Mouse (Mus musculus) left cerebral cortex, adult 9 months (tissue): ENCODE results near the gene Plch1.

Experiments used
- DNase-seq, 2 experiments: peaks; one replicate each; pipeline ENCODE4 v3.0.0; 2022; ENCODE audit warnings: low spot score in 2 of 2

Gene Plch1

DNA sequence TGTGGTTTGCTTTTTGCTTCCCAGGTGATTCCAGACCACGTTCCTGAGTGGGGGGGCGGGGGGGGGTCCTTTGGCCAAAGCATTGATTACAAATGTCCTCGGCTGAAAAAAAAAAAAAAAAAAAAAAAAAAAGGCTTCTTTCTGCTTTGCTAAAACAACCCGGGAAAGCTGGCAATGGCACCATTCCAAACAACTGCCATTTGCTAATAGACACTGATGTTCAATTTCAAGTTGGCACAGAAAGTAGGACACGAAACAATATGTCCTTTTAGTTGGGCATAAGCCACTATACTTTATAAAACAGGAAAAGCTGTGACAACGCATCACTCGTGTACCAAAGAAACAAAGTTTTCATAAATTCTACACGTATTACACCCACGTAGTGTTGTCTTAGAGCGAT lies 36.6 kb downstream of the Plch1 start:
- DNase-seq: no peak

DNA sequence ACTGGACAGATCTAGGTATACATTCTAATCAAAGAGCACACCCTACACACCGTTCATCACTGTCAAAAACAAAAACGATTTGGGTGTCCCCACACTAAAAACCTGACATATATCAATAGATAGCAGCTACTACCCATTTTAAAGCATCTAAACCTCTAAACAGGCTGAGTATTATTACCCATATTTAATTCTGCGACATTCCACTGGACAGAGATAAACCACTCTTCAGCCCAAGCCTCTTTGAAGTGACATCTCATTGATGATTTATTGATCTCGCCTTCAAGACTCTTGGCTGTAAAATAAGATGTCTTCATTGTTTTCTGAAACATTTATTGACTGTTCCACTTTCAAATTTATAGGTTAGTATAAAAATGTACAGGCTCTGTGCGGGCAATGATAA lies 46.4 kb downstream of the Plch1 start:
- DNase-seq: no peak

DNA sequence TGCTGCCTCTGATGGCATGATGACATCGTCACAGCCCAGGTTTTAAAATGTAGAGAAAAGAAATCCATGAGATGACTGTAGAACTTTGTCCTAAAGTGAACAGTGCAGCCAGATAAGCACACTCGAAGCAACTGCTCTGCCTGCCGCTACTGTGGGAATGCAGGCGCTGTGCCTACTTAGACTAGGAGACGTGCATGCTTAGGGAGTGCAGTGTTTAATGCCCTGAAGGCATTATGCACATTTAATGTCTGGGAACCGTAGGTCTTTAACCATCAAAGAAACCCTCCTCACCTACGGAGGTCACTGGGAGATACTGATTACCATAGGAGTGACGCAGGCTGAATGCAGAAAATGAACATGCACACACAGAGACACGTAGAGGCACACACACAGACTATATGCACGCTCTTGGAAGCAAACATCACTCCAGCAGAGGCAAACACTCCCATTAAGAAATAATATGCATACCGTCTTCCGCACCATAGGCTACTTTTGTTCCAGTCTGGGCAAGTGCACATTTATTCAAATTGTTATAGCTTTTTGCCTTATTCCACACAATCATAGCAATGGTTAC lies 48.1 kb downstream of the Plch1 start:
- DNase-seq: no peak

DNA sequence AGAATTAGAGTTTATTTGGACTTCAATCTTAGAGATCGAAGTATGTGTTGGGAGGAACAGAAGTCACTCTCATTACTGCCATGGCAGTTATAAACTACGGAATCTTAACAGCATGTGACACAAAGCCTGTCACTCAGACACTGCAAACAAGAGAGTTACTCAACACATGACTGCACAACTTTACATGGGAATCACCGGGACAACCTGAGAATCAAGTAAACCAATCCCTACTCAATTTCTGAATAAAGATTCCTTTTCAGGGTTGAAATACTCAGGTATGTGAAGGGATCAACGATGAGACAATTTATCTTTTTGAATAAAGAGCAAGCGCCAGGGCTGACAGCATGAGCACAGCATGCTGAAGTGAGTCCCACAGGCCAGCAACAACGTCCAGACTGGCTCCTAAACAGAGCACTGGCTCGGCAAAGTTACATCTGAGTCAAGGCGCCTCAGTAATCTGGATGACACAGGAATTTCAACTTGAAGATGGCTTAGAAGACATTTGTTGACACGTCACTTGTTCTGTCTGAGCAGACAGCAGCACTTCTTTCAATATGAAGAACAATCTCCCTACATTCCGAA lies 49.4 kb downstream of the Plch1 start:
- DNase-seq: no peak

DNA sequence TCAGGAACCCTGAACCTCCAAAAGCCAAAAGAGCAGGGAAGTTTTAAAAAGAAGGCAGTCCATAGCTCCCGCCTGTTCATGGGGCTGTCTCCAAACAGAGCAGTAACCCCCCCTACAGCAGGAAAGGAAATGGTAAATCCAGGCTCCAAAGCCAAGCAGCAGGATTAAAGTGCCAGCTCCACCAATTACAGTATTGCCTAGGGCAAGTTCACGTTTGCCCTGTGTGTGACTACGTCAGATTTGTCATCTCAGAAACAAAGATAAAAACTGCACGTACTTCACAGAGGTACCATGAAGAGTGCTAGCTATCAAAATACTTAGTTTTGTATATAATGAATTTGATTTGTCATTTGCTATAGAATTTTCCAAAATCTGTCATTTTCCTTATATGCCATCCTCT lies 55.1 kb downstream of the Plch1 start:
- no peak for DNase-seq

DNA sequence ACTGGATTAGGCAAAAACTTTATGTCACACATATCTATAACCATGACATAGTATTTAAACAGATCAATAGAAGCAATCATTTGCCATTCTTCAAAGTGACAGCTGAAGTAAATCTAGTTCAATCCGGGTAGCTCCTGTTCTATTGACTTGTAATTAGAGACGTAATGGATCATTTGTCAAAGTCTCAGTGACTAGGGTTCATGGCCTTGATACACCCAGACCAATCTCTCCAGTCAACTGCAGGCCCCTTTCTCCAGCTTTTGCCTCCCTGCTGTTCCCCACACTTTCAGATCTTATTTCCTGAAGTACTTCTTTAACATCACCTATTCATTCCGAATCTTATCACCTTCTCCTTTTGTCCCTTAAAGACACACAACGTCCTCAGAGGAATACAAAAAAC lies 56.8 kb downstream of the Plch1 start:
- no peak for DNase-seq

DNA sequence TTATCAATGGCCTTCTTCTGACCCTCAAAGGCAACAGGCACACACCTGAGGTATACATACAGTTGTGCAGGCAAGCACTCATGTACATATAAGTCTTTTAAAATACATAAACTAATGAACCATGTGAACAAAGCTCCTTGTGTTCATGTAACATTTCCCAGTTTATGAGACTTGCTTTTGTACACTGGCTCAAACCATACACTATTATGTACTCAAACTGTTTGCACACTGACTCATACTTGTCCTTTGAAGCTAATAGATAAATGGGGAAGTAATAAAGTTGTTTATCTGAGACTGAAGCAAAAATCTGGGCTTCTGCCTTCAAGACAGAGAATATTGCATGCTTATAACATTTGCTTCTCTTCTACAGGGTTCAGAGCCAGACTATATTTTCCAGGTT lies 61.5 kb downstream of the Plch1 start:
- no peak for DNase-seq

DNA sequence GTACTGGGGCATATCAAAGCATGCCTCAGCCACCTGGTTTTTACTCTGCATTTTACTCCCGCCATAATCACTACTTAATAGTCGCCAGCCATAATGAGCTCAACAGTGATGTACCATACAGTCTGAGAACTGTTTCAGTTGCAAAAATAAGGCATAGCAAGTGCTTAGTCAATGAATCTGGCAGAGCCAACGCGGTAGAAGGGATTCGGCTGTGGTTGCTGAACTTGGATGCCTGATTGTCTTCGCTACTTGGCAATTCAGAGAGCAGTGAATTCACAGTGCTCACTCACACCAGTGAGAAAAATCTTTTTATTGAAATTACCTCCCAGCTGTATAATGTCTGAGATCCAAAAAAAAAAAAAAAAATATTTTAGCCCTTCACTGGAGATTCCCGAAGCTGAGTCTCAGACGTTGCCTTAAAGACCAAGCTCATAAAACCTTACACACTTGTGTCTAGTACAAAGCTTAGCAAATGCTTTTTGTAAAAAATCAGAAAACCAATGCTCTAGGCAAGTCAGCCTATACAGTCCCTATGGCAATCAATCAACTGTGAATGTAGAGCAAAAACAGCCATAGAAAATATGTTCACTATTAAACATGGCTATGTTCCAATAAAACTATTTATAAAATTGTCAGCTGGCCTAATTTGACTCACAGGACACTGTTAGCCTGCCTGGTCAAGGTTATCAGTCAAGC lies 62.2 kb downstream of the Plch1 start:
- DNase-seq: no peak

DNA sequence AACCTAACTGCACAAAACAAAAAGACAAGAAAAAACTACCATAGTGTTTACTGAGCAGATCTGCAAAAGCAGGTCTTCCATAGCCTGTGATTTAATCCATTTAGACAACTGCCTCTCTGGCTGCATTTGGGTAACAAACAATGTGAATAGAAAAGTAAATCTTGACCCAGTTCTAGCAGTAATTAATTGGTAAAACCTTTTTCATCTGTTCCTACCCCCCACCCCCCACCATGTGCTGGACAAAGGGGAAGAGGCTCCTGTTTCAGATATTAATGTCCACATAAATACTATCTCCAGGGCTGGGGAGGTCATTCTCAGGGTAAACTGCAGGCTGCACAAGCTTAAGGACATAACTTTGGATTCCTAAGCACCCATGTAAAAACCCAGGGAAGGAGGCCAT lies 63.5 kb downstream of the Plch1 start:
- DNase-seq: no peak

DNA sequence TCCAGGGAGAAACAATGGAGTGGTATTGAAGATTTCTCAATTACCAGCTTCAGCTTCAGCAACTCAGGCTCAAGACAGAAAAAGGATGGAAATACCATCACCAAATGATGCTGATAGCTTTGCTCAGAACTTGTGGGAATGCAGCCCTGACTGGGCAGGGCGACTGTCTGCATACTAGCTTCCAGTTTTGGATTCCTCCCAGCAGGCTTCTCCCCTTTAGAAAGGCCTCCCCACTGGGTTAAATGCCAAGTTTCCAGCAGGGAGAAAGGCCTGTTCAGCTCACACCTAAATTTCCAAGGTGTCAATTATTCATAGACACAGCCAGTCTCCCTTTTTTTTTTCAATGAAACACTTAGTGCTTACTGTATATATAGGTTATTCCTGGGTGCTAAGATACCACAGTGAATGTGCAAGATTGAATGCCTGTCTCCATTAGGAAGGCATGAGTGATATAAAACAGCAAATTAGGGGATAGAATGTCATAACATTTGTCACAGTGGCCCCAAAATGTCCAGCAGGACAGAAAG lies 75.3 kb downstream of the Plch1 start:
- no peak for DNase-seq

DNA sequence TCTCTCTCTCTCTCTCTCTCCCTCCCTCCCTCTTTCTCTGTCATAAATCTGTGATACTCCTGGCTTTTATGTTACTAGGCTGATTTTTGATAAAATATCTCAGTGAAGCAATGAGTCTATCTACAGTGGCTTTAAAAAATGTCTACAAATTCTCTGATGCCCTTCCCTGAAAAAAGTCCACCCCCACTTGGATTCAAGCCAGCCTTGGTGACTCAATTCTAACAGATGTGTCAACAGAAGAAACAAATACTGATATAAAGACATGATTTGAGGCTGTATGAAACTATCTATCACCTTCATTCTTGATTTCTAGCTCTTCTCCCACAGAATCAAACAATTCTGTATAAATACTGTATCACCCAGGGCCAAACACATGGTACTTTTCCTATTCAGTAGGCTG lies 76.6 kb downstream of the Plch1 start:
- DNase-seq: peak in 1 of 2 experiments; percentile 19

DNA sequence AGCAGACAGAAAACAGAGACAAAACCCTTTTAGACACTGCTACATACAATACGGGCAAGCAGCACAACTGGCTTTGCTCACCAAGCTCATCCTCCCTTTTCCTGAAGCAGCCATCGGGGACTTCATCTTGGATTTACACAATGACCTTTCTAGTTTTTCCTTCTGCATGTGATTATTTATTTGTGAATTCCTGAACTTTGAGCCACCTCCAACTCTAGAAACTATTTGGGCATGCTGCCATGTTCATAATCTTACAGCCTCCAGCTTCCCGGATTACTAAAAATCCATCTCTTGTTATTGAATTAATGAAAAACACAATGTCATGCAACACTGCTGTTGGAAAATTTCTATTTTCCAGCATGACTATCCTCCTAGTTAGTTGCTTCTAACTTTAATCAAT lies 84.1 kb downstream of the Plch1 start:
- no peak for DNase-seq

DNA sequence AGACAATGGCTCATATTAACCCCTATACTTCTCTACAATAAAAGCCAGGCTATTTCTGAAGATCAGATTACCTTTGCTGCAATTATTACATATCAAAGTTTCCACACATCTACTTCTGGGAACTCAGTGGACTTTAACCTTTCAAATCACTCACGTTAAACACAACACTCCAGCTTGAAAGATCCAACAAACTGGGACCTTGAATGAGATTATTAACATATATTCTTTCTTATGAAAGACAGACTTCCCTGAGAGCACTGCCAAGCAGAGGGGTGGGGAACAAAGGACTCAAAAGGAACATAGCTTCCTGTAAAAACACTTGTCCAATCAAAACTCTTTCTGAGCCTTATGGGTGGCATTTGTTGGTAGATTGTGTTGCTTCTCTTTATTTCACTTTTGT lies 85.1 kb downstream of the Plch1 start:
- DNase-seq: no peak

DNA sequence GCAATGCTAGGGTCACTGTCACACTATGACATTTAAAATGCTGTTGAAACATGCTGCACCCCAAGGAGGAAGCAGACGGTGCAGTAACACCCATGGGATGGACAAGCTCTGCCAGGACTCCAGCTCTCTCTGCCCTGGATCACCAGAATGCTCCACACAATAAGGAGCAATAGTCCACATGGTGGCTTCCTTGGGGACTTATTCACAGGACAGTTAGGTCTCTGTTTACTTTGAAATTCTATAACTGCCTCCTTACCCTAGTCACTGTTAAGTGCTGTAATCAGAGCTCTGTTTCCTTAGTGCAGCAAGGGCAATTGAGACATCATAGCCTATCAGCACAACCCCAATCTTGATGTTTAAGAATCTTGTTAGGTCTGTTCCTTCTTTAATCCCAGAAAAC lies 92.4 kb downstream of the Plch1 start:
- no peak for DNase-seq

DNA sequence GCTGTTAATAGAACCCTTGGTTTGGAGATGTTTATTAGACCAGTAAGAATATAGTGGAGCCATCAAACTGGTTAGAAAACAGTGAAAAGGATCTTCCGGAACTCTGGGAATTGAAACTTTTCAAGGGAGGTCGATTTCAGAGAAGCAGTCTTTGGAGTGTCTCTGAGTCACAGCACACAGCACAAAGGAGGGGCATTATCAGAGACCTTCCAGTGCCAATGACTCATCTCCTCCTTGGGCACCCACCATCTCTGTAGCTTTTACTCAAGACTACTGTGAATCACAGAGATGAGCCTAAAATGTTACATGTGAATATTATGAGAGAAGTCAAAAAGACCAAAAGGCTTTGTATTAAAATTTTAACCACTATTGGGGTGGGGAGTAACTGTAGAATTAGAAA lies 93.8 kb downstream of the Plch1 start:
- DNase-seq: no peak

DNA sequence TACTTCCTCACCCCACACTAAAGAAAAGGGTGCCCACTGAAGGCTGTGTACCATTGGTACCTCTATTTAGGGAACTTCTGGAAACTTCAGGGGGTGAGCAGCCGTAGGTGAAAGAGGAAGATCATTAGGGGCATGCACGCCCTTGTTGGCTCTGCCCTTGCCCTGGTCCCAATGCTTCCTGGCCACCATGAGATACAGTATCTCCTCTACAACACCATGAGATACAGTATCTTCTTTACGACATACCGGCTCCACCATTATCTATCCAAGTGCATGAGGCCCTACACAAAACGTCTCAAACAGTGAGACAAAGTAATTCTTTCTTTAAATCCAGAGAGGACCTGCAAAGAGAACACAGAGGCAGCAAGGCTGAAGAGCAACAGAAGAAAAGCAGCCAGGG lies 98.6 kb downstream of the Plch1 start:
- no peak for DNase-seq

DNA sequence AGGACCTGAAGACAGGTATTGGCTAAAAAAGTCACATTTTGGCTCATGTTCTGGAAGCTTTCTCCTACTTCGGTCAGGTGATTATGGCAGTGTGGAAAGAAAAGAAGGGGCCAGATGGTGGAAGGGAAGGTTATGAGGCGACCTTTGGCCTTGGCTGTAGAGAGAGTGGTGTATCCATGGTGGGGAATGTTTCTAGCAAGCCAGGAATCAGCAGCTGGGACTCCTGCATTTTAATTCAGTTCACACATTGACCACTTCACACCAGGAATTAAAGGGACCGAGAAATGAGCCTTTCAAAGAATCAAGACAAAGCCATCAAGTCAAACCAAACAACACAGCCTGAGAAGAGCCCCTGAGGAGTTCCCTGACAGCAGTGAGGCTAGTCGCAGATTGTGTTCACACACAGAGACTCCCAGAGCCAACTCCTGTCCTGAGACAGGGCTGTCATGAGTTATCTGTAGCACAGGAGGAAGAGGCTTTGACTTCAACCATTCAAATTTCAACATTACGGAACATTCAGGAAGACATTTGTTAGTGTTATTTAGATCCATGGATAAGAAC lies 112.4 kb downstream of the Plch1 start:
- no peak for DNase-seq

DNA sequence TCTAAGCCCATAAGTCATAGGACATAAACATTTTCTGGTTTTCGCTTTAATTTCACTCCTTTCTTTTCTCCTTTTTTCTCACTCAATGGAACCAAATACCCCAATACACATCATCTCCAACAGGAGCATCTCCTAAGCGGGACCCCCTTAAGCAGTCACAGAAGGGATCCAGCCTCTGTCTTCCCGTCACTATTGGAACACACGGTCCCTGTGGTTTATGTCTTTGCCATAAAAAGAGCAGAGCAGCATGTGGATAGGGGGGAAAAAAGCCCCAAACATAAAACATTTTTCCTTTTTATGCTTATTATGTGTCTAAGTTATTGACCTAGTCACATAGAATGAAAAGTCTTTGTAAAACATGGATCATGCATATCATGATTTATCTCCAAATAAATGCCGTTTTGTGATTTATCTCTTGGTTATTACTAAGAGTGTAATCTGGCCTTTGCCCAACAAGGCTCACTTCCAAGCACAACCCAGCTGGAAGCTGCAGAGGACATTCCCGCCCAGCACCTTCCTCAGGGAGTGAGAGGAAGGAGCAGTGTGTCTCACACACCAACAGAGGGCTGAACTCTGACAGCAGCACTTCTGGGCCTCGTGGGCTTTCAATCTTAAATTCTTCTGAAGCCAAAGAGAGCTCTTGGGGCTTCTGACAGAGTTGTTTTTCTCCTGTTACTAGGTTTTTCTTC lies 126.5 kb downstream of the Plch1 start:
- no peak for DNase-seq

DNA sequence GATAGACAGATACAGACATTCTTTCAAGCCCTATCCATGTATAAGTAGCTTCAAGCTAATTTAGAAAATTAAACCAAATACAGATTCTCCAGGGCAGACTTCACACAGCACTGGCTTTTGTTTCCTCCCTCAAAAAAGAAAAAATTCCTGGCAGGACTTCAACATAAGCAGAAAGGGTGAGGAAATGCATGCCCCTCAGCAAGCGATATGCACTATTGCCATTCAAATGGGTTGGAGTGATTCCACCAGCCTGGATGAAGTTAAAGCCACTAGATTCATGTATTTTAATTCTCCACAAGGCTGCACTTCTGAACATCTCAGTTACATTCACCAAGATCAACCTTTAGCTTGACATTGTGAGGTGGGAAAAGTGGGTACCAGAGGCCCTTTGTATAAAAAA lies 138.5 kb downstream of the Plch1 start:
- no peak for DNase-seq

DNA sequence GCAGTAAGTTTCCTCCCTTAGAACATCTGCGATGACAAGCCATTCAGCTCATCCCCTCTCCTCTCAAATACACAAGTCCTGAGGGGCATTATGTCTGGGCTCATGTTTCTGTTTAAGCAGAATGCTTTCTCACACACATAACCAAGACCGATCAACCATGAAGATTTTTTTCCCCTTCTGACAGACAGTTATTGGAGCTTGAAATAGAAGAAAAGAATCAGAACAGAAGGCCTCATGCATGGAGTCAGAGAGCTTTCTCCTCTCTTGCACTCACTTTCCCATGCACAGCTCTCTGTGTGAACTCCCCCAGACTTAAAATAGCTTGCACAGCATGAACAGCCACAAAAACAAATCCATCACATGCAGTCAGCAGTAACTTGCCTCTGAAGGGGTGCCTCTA lies 159.2 kb downstream of the Plch1 start:
- DNase-seq: peak in 1 of 2 experiments; percentile 2

DNA sequence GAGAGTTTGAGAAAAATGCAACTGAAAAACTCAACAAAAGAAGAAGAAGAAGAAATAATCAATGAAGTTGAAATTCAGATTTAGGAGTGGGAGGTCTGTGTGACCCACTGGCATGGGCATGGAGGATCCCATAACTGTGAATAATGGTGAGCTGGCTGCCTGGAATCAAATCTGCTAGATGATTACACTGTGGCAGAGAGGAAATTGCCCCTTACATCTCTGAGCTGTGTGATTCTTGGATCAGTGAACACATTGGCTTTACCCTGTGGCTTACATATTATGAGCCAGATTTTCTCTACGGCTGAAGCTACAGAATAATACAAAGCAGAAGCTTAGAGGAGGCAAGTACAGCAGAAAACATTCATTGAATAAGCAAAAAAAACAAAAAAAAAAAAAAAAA lies 170.9 kb downstream of the Plch1 start:
- DNase-seq: no peak

DNA sequence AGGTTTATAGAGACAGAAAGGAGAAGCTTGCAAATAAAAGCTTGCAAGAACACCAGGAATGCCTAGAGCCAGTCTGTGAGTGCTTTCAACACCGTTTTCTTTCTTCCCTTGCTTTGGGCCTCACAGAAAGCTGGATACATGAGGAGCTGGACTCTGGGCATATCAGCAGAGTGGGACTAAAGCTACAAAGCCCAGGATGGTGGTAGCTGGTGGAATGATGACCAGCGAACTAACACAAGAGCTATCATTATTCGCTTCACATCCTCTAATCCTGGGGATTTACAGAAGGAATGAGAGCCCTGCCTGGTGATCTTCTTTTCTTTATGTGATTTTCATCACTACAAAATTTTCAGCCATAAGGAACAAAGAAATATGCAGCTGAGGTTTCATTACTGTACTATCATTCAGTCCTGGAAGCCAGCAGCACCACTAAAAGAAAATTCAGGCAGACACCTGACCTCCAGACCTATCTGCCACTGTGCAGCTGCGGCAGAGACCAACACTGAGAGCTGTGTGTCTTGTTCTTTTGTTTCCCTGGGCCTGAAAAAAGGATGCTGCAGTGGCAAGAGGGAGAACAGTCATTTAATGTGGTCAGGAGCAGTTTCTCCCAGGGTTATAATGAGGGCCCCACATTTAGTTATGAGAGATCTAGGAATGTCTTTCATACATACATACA lies 172.5 kb downstream of the Plch1 start:
- no peak for DNase-seq
